13 mouse cellular contexts compared by ENCODE assay signal in the genomic region with DNA sequence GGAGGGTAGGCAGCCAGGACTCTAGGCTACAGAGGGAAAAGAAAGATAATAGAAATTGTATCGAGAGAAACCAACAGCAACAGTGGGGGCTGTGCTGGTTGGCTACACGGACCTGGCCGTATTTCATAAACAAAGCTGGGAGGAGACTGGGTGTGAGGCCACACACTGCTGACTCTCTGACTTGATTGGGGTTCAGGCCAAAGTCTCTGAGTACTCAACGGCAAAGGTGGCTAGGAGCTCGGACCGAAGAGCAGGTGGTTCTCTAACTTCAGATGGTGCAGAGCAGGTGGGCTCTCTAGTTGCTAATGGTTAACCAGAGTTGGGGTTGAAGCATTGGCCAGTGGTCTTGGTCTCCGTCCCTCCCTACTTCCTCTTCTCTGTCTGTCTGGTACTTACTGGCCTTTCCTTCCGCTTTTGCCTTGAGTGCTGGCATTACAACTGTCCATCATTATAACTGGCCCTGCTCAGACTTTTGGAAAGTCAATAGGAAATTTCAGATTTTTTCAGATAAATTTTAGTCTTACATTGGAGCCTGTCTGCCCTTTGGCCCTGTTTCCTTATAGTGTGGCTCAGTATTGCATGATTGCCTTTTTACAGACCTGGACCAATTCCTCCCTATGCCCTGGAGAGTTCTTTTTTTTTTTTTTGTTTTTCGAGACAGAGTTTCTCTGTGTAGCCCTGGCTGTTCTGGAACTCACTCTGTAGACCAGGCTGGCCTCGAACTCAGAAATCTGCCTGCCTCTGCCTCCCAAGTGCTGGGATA. TPM values are rescaled to one million over a fixed set of nuclear protein-coding genes. Genes with fewer than 3 reads are reported as not detected.
A peak's percentile ranks its signal among the peaks of the same experiment; 100 is the strongest.
DNase-seq lines count a peak whose midpoint lies in the region; ATAC-seq and TF ChIP-seq lines count a peak whose summit lies in the region.
"Had no signal": no experiment of that assay in that cellular context is flagged by ENCODE, and none has a peak within 500 bp of the region (broad histone marks: within the 10 kb centered on the region; RNA-seq: fewer than 3 reads in every experiment).

No protein-coding gene starts in this region.

- H3K4me3 ChIP-seq in layer of hippocampus, adult 2 months = no peak overlapping the region
- no peak overlapping the region for H3K4me3 ChIP-seq in liver, embryonic 11.5 days (ENCODE audit: low read depth, low read length)
- peak overlapping the region; percentile 60 for H3K4me3 ChIP-seq in small intestine, adult 2 months (ENCODE audit: low read depth, low read length)
- H3K4me3 ChIP-seq in hindbrain, postnatal 0 days (ENCODE audit: low read length) = no peak overlapping the region
- H3K4me3 ChIP-seq: forebrain, embryonic 13.5 days; hindbrain, embryonic 13.5 days; limb, embryonic 15.5 days had no signal

- 0 out of 2 replicates have a peak, but pooled peaks have one; percentile 29 for ATAC-seq in common myeloid progenitor, adult 5-6 weeks (replicated peaks; ENCODE audit: low read depth, poor library complexity, severe bottlenecking)
- ATAC-seq in liver, embryonic 11.5 days (replicated peaks; ENCODE audit: low FRiP score) = no peak; the same call in 1 of the 2 replicates
- no peak for ATAC-seq in cerebellum, adult (ENCODE audit: insufficient number of reproducible peaks, low FRiP score, low TSS enrichment)
- ATAC-seq in hindbrain, postnatal 0 days = no peak
- ATAC-seq: forebrain, embryonic 13.5 days had no signal

- no peak for TF ChIP-seq CTCF in layer of hippocampus, adult 2 months (conservative IDR thresholded peaks at IDR 0.05)
- no peak for TF ChIP-seq CTCF in small intestine, adult 2 months (IDR thresholded peaks at IDR 0.05; ENCODE audit: extremely low read depth, insufficient read length, insufficient replicate concordance, low read depth, low read length)
- no peak for TF ChIP-seq CTCF in hindbrain, postnatal 0 days (IDR thresholded peaks at IDR 0.05; ENCODE audit: low read depth)

- no peak overlapping the region for H3K9ac ChIP-seq in liver, embryonic 11.5 days (ENCODE audit: low read depth, low read length)
- H3K9ac ChIP-seq in hindbrain, postnatal 0 days (replicated peaks; ENCODE audit: low read length) = no peak overlapping the region
- H3K9ac ChIP-seq: forebrain, embryonic 13.5 days; hindbrain, embryonic 13.5 days; limb, embryonic 15.5 days had no signal

- TF ChIP-seq POLR2A in small intestine, adult 2 months (IDR thresholded peaks at IDR 0.05; ENCODE audit: low read depth, low read length) = peak; percentile 51; the same call in 1 of the 2 replicates

- peaks cover 8% of the 10 kb centered on the region for H3K4me1 ChIP-seq in liver, embryonic 11.5 days (replicated peaks; ENCODE audit: control insufficient read depth, insufficient read depth, low read length)
- H3K4me1 ChIP-seq in small intestine, adult 2 months (ENCODE audit: control insufficient read depth, insufficient read depth, insufficient read length, low read length) = peaks cover 6% of the 10 kb centered on the region; the same call in 1 of the 2 replicates
- H3K4me1 ChIP-seq in hindbrain, postnatal 0 days (ENCODE audit: insufficient read depth, low read length) = no peaks in the 10 kb centered on the region
- H3K4me1 ChIP-seq: forebrain, embryonic 13.5 days; limb, embryonic 15.5 days had no signal

- H3K9me3 ChIP-seq in liver, embryonic 11.5 days (ENCODE audit: control insufficient read depth, low read length) = no peaks in the 10 kb centered on the region
- H3K9me3 ChIP-seq in hindbrain, postnatal 0 days (ENCODE audit: low read length) = no peaks in the 10 kb centered on the region
- H3K9me3 ChIP-seq: forebrain, embryonic 13.5 days; hindbrain, embryonic 13.5 days; limb, embryonic 15.5 days had no signal

- DNase-seq in layer of hippocampus, adult 2 months (ENCODE audit: low spot score in 2 of 2) = no peak
- DNase-seq in layer of hippocampus, postnatal 36 days = no peak
- DNase-seq in liver, embryonic 11.5 days (ENCODE audit: low spot score) = no peak
- no peak for DNase-seq in hindbrain, postnatal 0 days (ENCODE audit: low spot score)
- DNase-seq: cerebellum, postnatal 14 days; gastrocnemius, postnatal 10 days; retina, postnatal 1 day had no signal

- WGBS in liver, embryonic 11.5 days = 66% methylated on average over 10 of the region's 10 CpGs
- WGBS in small intestine, adult 2 months = 26% methylated on average over 10 of the region's 10 CpGs
- 91% methylated on average over 10 of the region's 10 CpGs for WGBS in hindbrain, postnatal 0 days

- peak overlapping the region; percentile 14 for H3K4me2 ChIP-seq in liver, embryonic 11.5 days
- no peak overlapping the region for H3K4me2 ChIP-seq in hindbrain, postnatal 0 days (ENCODE audit: low read depth, low read length)
- H3K4me2 ChIP-seq: forebrain, embryonic 13.5 days; hindbrain, embryonic 13.5 days; limb, embryonic 15.5 days had no signal

- no peaks in the 10 kb centered on the region for H3K36me3 ChIP-seq in liver, embryonic 11.5 days (ENCODE audit: control insufficient read depth, insufficient read depth, low read length)
- no peaks in the 10 kb centered on the region for H3K36me3 ChIP-seq in small intestine, adult 2 months (ENCODE audit: control insufficient read depth, insufficient read depth, low read length)
- no peaks in the 10 kb centered on the region; the same call in 1 of the 2 replicates for H3K36me3 ChIP-seq in hindbrain, postnatal 0 days (ENCODE audit: insufficient read depth, low read length)

- no peaks in the 10 kb centered on the region for H3K27me3 ChIP-seq in liver, embryonic 11.5 days (replicated peaks; ENCODE audit: control insufficient read depth, insufficient read depth, low read length)
- no peaks in the 10 kb centered on the region for H3K27me3 ChIP-seq in small intestine, adult 2 months (ENCODE audit: control insufficient read depth, insufficient read depth, low read length)
- no peaks in the 10 kb centered on the region for H3K27me3 ChIP-seq in hindbrain, postnatal 0 days (ENCODE audit: insufficient read depth, low read length)
- H3K27me3 ChIP-seq: forebrain, embryonic 13.5 days; hindbrain, embryonic 13.5 days; limb, embryonic 15.5 days had no signal

- peak overlapping the region; percentile 59; the same call in 1 of the 2 replicates for H3K27ac ChIP-seq in layer of hippocampus, adult 2 months
- peak overlapping the region; percentile 21; the same call in 1 of the 2 replicates for H3K27ac ChIP-seq in liver, embryonic 11.5 days (ENCODE audit: low read depth, low read length)
- H3K27ac ChIP-seq in small intestine, adult 2 months (ENCODE audit: insufficient read depth, low read depth, low read length) = peak overlapping the region; percentile 95
- H3K27ac ChIP-seq in hindbrain, postnatal 0 days = no peak overlapping the region
- H3K27ac ChIP-seq: forebrain, embryonic 13.5 days; hindbrain, embryonic 13.5 days; limb, embryonic 15.5 days had no signal

RNA-seq across cellular contexts. Expression of gene Dhrs7b, which starts 7.4 kb away (rescaled TPM):
- 10 to 100 TPM; 28.3 to 29.4 TPM for total RNA-seq in layer of hippocampus, adult 2 months (2021)
- total RNA-seq in layer of hippocampus, postnatal 36 days (2021) = 10 to 100 TPM; 27.0 to 28.5 TPM
- 10.7 and 14.1 TPM in 2 replicates for total RNA-seq in common myeloid progenitor, adult 5-6 weeks (2017)
- 40.3 and 42.7 TPM in 2 replicates for polyA plus RNA-seq in liver, embryonic 11.5 days (2014; fragmentation: Nextera tagmentation; extraction: Ambion mirVana)
- 17.7 and 34.1 TPM in 2 replicates for polyA plus RNA-seq in small intestine, adult 2 months (2012; rRNA removed)
- 29.8 and 30.7 TPM in 2 replicates for total RNA-seq in hindbrain, postnatal 0 days (2014; rRNA removed)
- 38.2 and 38.5 TPM in 2 replicates for polyA plus RNA-seq in hindbrain, postnatal 0 days (2015; fragmentation: Nextera tagmentation; extraction: Ambion mirVana)

RNA-seq across cellular contexts. Expression of gene Shmt1, which starts 26.3 kb away (rescaled TPM):
- 1 to 10 TPM; 8.6 to 9.6 TPM for total RNA-seq in layer of hippocampus, adult 2 months (2021)
- total RNA-seq in layer of hippocampus, postnatal 36 days (2021) = 1 to 10 TPM; 5.3 to 6.6 TPM
- total RNA-seq in common myeloid progenitor, adult 5-6 weeks (2017) = 71.9 and 77.1 TPM in 2 replicates
- 93.5 and 101 TPM in 2 replicates for polyA plus RNA-seq in liver, embryonic 11.5 days (2014; fragmentation: Nextera tagmentation; extraction: Ambion mirVana)
- 9.7 and 15.3 TPM in 2 replicates for polyA plus RNA-seq in small intestine, adult 2 months (2012; rRNA removed)
- 11.9 and 14.4 TPM in 2 replicates for total RNA-seq in hindbrain, postnatal 0 days (2014; rRNA removed)
- polyA plus RNA-seq in hindbrain, postnatal 0 days (2015; fragmentation: Nextera tagmentation; extraction: Ambion mirVana) = 7.8 and 10.9 TPM in 2 replicates

RNA-seq across cellular contexts. Expression of gene Tmem11, which starts 41.2 kb away (rescaled TPM):
- total RNA-seq in layer of hippocampus, adult 2 months (2021) = 10 to 100 TPM; 26.8 to 29.1 TPM
- 10 to 100 TPM; 28.1 to 28.4 TPM for total RNA-seq in layer of hippocampus, postnatal 36 days (2021)
- total RNA-seq in common myeloid progenitor, adult 5-6 weeks (2017) = 82.0 and 86.5 TPM in 2 replicates
- polyA plus RNA-seq in liver, embryonic 11.5 days (2014; fragmentation: Nextera tagmentation; extraction: Ambion mirVana) = 63.8 and 64.1 TPM in 2 replicates
- polyA plus RNA-seq in small intestine, adult 2 months (2012; rRNA removed) = 35.6 and 55.5 TPM in 2 replicates
- 34.6 and 72.0 TPM in 2 replicates for total RNA-seq in hindbrain, postnatal 0 days (2014; rRNA removed)
- 52.1 and 57.1 TPM in 2 replicates for polyA plus RNA-seq in hindbrain, postnatal 0 days (2015; fragmentation: Nextera tagmentation; extraction: Ambion mirVana)
